Mouse (Mus musculus) layer of hippocampus, adult 11-12 months (tissue): ENCODE results near the gene Rel.
"Not testable (repeated sequence)": the region's sequence is repeated elsewhere in the genome, so short reads cannot be mapped to it uniquely, and the experiment has no call there.

Source experiments
- DNase-seq: peaks from one replicate; pipeline ENCODE4 v3.0.0; 2022; ENCODE audit warnings: low spot score

The Rel gene

GRCm38 (mm10) chr11:23770760-23771506 lies at the start of gene Rel:
TSS of gene Rel (minus strand) at chr11:23770970.
- DNase-seq: peak; percentile 92

- DNase-seq: no peak
Observed at GRCm38 (mm10) chr11:23818745-23819144, 48.0 kb upstream of the Rel start.

GRCm38 (mm10) chr11:23810741-23811140 lies 40.0 kb upstream of the Rel start:
- no peak for DNase-seq

GRCm38 (mm10) chr11:23805716-23806115 lies 34.9 kb upstream of the Rel start:
- no peak for DNase-seq

GRCm38 (mm10) chr11:23803136-23803535 lies 32.4 kb upstream of the Rel start:
- DNase-seq: no peak

- DNase-seq: no peak
Observed at GRCm38 (mm10) chr11:23802256-23802655, 31.5 kb upstream of the Rel start.

- no peak for DNase-seq
Observed at GRCm38 (mm10) chr11:23801851-23802250, 31.1 kb upstream of the Rel start.

- not testable (repeated sequence) for DNase-seq
Observed at GRCm38 (mm10) chr11:23783677-23784076, 12.9 kb upstream of the Rel start.

- no peak for DNase-seq
Observed at GRCm38 (mm10) chr11:23783085-23783484, 12.3 kb upstream of the Rel start.

- no peak for DNase-seq
Observed at GRCm38 (mm10) chr11:23782038-23782437, 11.3 kb upstream of the Rel start.

GRCm38 (mm10) chr11:23778787-23779201 lies 8.0 kb upstream of the Rel start:
- DNase-seq: no peak

GRCm38 (mm10) chr11:23772471-23772870 lies 1.7 kb upstream of the Rel start:
- DNase-seq: no peak

- DNase-seq: no peak
Observed at GRCm38 (mm10) chr11:23771507-23772097, 832 bp upstream of the Rel start.

- DNase-seq: no peak
Observed at GRCm38 (mm10) chr11:23770510-23770759, 335 bp downstream of the Rel start.

- peak; percentile 6 for DNase-seq
Observed at GRCm38 (mm10) chr11:23769686-23770509, 872 bp downstream of the Rel start.

- DNase-seq: no peak
Observed at GRCm38 (mm10) chr11:23769033-23769432, 1.7 kb downstream of the Rel start.

GRCm38 (mm10) chr11:23767928-23768327 lies 2.8 kb downstream of the Rel start:
- DNase-seq: no peak

GRCm38 (mm10) chr11:23767369-23767768 lies 3.4 kb downstream of the Rel start:
- DNase-seq: not testable (repeated sequence)

GRCm38 (mm10) chr11:23762635-23763034 lies 8.1 kb downstream of the Rel start:
- DNase-seq: no peak

- no peak for DNase-seq
Observed at GRCm38 (mm10) chr11:23758218-23758617, 12.6 kb downstream of the Rel start.

- DNase-seq: no peak
Observed at GRCm38 (mm10) chr11:23754329-23754728, 16.4 kb downstream of the Rel start.

- DNase-seq: no peak
Observed at GRCm38 (mm10) chr11:23753136-23753710, 17.5 kb downstream of the Rel start.

GRCm38 (mm10) chr11:23746102-23746501 lies 24.7 kb downstream of the Rel start:
- DNase-seq: no peak
